ENCODE assay signal across 21 mouse cellular contexts in the genomic region with DNA sequence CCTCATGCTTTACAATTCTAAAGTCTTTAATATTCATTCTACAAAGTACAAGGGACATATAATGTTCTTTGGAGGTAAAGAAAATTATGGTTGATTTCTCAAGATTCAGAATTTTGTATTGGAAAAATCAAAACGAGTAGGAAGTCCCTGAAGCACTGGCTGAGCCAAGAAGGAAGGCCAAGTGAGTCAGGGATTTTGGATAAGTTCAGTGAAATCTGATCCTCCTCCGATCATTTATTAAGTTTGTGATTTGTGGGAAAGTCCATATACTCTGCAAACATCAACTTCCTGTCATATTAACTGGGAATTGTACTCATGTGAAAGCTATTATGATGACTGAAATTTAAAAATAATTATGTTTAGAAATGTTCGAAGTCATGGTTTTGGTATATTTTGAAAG. TPM values are rescaled to one million over a fixed set of nuclear protein-coding genes. Genes with fewer than 3 reads are reported as not detected.
DNase-seq lines count a peak whose midpoint lies in the region; ATAC-seq and TF ChIP-seq lines count a peak whose summit lies in the region.
"Had no signal": no experiment of that assay in that cellular context is flagged by ENCODE, and none has a peak within 500 bp of the region (broad histone marks: within the 10 kb centered on the region; RNA-seq: fewer than 3 reads in every experiment).

No protein-coding gene starts in this region.

- peak overlapping the region; percentile 48; the same call in 1 of the 2 replicates for H3K27ac ChIP-seq in forebrain, embryonic 15.5 days (replicated peaks)
- H3K27ac ChIP-seq in forebrain, embryonic 10.5 days, result no peak overlapping the region
- H3K27ac ChIP-seq in lung, postnatal 0 days (ENCODE audit: low read length), result no peak overlapping the region
- no peak overlapping the region for H3K27ac ChIP-seq in forebrain, embryonic 14.5 days (ENCODE audit: low read depth, low read length)
- H3K27ac ChIP-seq: limb, embryonic 12.5 days; liver, embryonic 14.5 days had no signal

- TF ChIP-seq CTCF in lung, postnatal 0 days (IDR thresholded peaks at IDR 0.05), result no peak

- no peak overlapping the region for H3K4me3 ChIP-seq in forebrain, embryonic 15.5 days
- H3K4me3 ChIP-seq in forebrain, embryonic 10.5 days, result no peak overlapping the region
- H3K4me3 ChIP-seq in lung, postnatal 0 days (ENCODE audit: low read depth, low read length), result no peak overlapping the region
- H3K4me3 ChIP-seq in forebrain, embryonic 14.5 days (ENCODE audit: low read depth, low read length), result no peak overlapping the region
- H3K4me3 ChIP-seq: embryonic facial prominence, embryonic 15.5 days; heart, embryonic 15.5 days; hindbrain, embryonic 12.5 days; limb, embryonic 12.5 days; midbrain, embryonic 15.5 days; myocyte had no signal

- no peak for TF ChIP-seq EP300 in lung, postnatal 0 days (IDR thresholded peaks at IDR 0.05)

- DNase-seq in forebrain, embryonic 10.5 days (ENCODE audit: extremely low spot score, low spot score), result no peak
- DNase-seq in heart, adult 9 months (ENCODE audit: low spot score in 2 of 2), result peak; percentile 28 to 37
- DNase-seq in heart, postnatal 36 days, result no peak
- DNase-seq in lung, postnatal 0 days (ENCODE audit: low spot score), result peak; percentile 12
- no peak for DNase-seq in lung, postnatal 14 days
- DNase-seq in forebrain, embryonic 14.5 days (ENCODE audit: low spot score), result no peak
- DNase-seq: adrenal gland, adult 2 months; B cell, adult 2 months; kidney, adult 18-20 months; spleen, adult 18-20 months; thymus, adult 18-20 months; thymus, postnatal 4 days had no signal

- H3K27me3 ChIP-seq in forebrain, embryonic 15.5 days, result no peaks in the 10 kb centered on the region
- H3K27me3 ChIP-seq in forebrain, embryonic 10.5 days (ENCODE audit: poor library complexity, severe bottlenecking), result no peaks in the 10 kb centered on the region
- no peaks in the 10 kb centered on the region for H3K27me3 ChIP-seq in lung, postnatal 0 days (replicated peaks; ENCODE audit: insufficient read depth, low read length)
- H3K27me3 ChIP-seq in forebrain, embryonic 14.5 days (replicated peaks; ENCODE audit: control insufficient read depth, insufficient read depth, low read length), result no peaks in the 10 kb centered on the region
- H3K27me3 ChIP-seq: embryonic facial prominence, embryonic 15.5 days; heart, embryonic 15.5 days; hindbrain, embryonic 12.5 days; limb, embryonic 12.5 days; midbrain, embryonic 15.5 days had no signal

- no peaks in the 10 kb centered on the region for H3K36me3 ChIP-seq in forebrain, embryonic 15.5 days
- no peaks in the 10 kb centered on the region for H3K36me3 ChIP-seq in forebrain, embryonic 10.5 days (replicated peaks)
- H3K36me3 ChIP-seq in lung, postnatal 0 days (ENCODE audit: insufficient read depth, low read length), result no peaks in the 10 kb centered on the region
- H3K36me3 ChIP-seq in forebrain, embryonic 14.5 days (ENCODE audit: control insufficient read depth, insufficient read depth, low read length), result no peaks in the 10 kb centered on the region
- H3K36me3 ChIP-seq: embryonic facial prominence, embryonic 15.5 days; heart, embryonic 15.5 days; hindbrain, embryonic 12.5 days; limb, embryonic 12.5 days; midbrain, embryonic 15.5 days had no signal

- WGBS in forebrain, embryonic 15.5 days, result 77% methylated on average over 3 of the region's 3 CpGs
- WGBS in forebrain, embryonic 10.5 days, result 87% methylated on average over 3 of the region's 3 CpGs
- WGBS in lung, postnatal 0 days, result 44% methylated on average over 3 of the region's 3 CpGs
- 91% methylated on average over 3 of the region's 3 CpGs for WGBS in forebrain, embryonic 14.5 days

- no peak for ATAC-seq in forebrain, embryonic 15.5 days (replicated peaks)
- no peak for ATAC-seq in lung, postnatal 0 days
- ATAC-seq in forebrain, embryonic 14.5 days, result no peak

- intact Hi-C loops in heart, postnatal 36 days (cut with DNase I), result loop anchor here (5.0 kb wide), 1 partner anchor 43 kb away; the partner anchor contains the start of gene Snap25

- no peaks in the 10 kb centered on the region for H3K9me3 ChIP-seq in forebrain, embryonic 15.5 days
- no peaks in the 10 kb centered on the region for H3K9me3 ChIP-seq in forebrain, embryonic 10.5 days
- H3K9me3 ChIP-seq in lung, postnatal 0 days (ENCODE audit: low read length), result no peaks in the 10 kb centered on the region
- no peaks in the 10 kb centered on the region for H3K9me3 ChIP-seq in forebrain, embryonic 14.5 days (replicated peaks; ENCODE audit: control insufficient read depth, low read length)
- H3K9me3 ChIP-seq: embryonic facial prominence, embryonic 15.5 days; heart, embryonic 15.5 days; hindbrain, embryonic 12.5 days; limb, embryonic 12.5 days; midbrain, embryonic 15.5 days had no signal

- no peak overlapping the region for H3K4me2 ChIP-seq in forebrain, embryonic 15.5 days (replicated peaks)
- no peak overlapping the region for H3K4me2 ChIP-seq in lung, postnatal 0 days (replicated peaks; ENCODE audit: low read depth, low read length)
- no peak overlapping the region for H3K4me2 ChIP-seq in forebrain, embryonic 14.5 days (ENCODE audit: low read length)
- H3K4me2 ChIP-seq: embryonic facial prominence, embryonic 15.5 days; hindbrain, embryonic 12.5 days had no signal

- peaks cover 9% of the 10 kb centered on the region for H3K4me1 ChIP-seq in forebrain, embryonic 15.5 days
- peaks cover 11% of the 10 kb centered on the region for H3K4me1 ChIP-seq in forebrain, embryonic 10.5 days
- no peaks in the 10 kb centered on the region for H3K4me1 ChIP-seq in lung, postnatal 0 days (ENCODE audit: insufficient read depth, low read depth, low read length)
- peaks cover 3% of the 10 kb centered on the region; the same call in 1 of the 2 replicates for H3K4me1 ChIP-seq in forebrain, embryonic 14.5 days (ENCODE audit: control insufficient read depth, insufficient read depth, low read length)

- H3K9ac ChIP-seq in forebrain, embryonic 15.5 days (replicated peaks), result no peak overlapping the region
- no peak overlapping the region for H3K9ac ChIP-seq in lung, postnatal 0 days (replicated peaks; ENCODE audit: low read depth)
- no peak overlapping the region for H3K9ac ChIP-seq in forebrain, embryonic 14.5 days (ENCODE audit: low read length)
- H3K9ac ChIP-seq: embryonic facial prominence, embryonic 15.5 days; heart, embryonic 15.5 days; hindbrain, embryonic 12.5 days; limb, embryonic 12.5 days; liver, embryonic 14.5 days; midbrain, embryonic 15.5 days had no signal

RNA-seq across cellular contexts. Expression of gene Snap25, which starts 43.6 kb away (rescaled TPM):
- 110 and 114 TPM in 2 replicates for polyA plus RNA-seq in forebrain, embryonic 15.5 days (2015; fragmentation: Nextera tagmentation; extraction: Ambion mirVana)
- 3.6 and 4.7 TPM in 2 replicates for polyA plus RNA-seq in forebrain, embryonic 10.5 days (2016; fragmentation: Nextera tagmentation; extraction: Ambion mirVana)
- total RNA-seq in heart, postnatal 36 days (2021), result under 1 TPM in 1 of 2 experiments, not detected in 1; 0.83 TPM
- polyA plus RNA-seq in lung, postnatal 0 days (2015; fragmentation: Nextera tagmentation; extraction: Ambion mirVana), result 0.24 and 0.69 TPM in 2 replicates
- 53.5 and 85.8 TPM in 2 replicates for polyA plus RNA-seq in forebrain, embryonic 14.5 days (2014; fragmentation: Nextera tagmentation; extraction: Ambion mirVana)
- total RNA-seq: megakaryocyte-erythroid progenitor cell, adult 5-6 weeks had no signal
- polyA plus RNA-seq: myocyte had no signal

Comparison
In these comparisons a context has a peak if more than half of its experiments do, and no peak if none do; other contexts are left out.
1. DNase-seq: peak in heart, adult 9 months (2 of 2) and lung, postnatal 0 days (single experiment); none in forebrain, embryonic 10.5 days (single experiment), heart, postnatal 36 days (0 of 2), lung, postnatal 14 days (single experiment) and forebrain, embryonic 14.5 days (single experiment).